Mouse (Mus musculus): ENCODE measurements around the gene Cacna2d1.

DNA sequence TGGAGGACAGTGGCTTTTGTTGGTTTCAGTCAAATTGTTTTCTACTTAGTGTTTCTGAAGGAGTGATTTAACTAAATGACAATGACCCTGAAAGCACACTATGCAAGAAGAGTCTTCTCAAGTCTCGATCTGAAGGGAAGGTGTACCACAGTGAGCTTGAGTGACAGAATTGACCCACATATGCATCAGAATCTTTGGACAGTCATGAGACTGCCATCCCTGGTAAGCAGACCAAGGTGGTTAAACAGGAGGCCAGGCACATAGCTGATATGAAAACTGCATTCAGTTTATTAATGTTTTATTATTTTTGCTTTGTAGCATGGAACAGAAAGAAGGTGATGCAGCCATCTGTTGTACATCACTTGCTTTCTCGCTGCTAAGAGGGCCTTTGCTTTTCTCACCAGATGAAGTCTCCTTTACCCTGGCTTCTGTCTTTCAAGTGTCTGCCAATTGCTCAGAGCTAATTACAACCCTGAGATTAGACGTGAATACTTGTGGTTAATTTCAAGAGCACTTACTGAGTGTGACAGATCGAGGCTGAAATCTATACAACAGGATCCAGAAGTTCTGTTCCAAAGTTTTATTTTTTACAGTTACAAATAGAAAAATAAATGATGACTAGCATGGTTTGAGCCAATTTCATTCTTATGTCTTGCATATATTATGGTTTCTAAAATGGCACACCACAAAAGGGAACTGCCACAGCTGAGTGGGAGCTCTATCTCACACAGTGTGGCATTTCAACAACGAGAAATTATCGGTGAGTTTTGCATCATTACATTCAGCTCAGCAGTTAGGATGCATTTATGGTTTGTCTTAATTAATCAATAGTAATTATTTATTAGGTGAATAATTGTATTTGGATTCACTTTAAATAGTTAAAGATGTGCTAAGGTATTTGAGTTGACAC is 221.1 kb downstream of the Cacna2d1 start:
- no peak for TF ChIP-seq CTCF (IDR thresholded peaks at IDR 0.05; ENCODE audit: low read depth)
- no peak for TF ChIP-seq EP300 (IDR thresholded peaks at IDR 0.05; ENCODE audit: low read depth)
